Mouse (Mus musculus) liver, embryonic 14.5 days (tissue): Measurements from ENCODE around the gene Prox2.

Source experiments
- CTCF ChIP-seq: IDR thresholded peaks from 2 replicates; pipeline ENCODE4 v1.5.1; 2016; ENCODE audit warnings: antibody characterized with exemption, low read depth, control low read depth
- EP300 ChIP-seq: IDR thresholded peaks from 2 replicates; pipeline ENCODE4 v1.6.1; 2016; ENCODE audit warnings: antibody characterized with exemption, low read depth

- TF ChIP-seq CTCF: no peak
- no peak for TF ChIP-seq EP300
Observed at GRCm38 (mm10) chr12:85159592-85159991, 49.0 kb upstream of the Prox2 start.
